In genomic region chr17:35544680-35545079, GRCm38 (mm10) we compare ENCODE assay signal across 10 mouse cellular contexts. TPM values are rescaled to one million over a fixed set of nuclear protein-coding genes. Genes with fewer than 3 reads are reported as not detected.
DNase-seq lines count a peak whose midpoint lies in the region; ATAC-seq and TF ChIP-seq lines count a peak whose summit lies in the region.
"Had no signal": no experiment of that assay in that cellular context is flagged by ENCODE, and none has a peak within 500 bp of the region (broad histone marks: within the 10 kb centered on the region; RNA-seq: fewer than 3 reads in every experiment).

No protein-coding gene starts in this region.

- ATAC-seq in erythroblast, adult 5-6 weeks (replicated peaks; ENCODE audit: low FRiP score, poor library complexity, severe bottlenecking) = peak; percentile 70

- no peak overlapping the region for H3K27ac ChIP-seq in bone marrow macrophage, adult 2 months (ENCODE audit: insufficient read depth, low read depth, low read length)
- H3K27ac ChIP-seq in small intestine, adult 2 months (ENCODE audit: insufficient read depth, low read depth, low read length) = no peak overlapping the region
- H3K27ac ChIP-seq: stomach, embryonic 15.5 days had no signal

- WGBS in small intestine, adult 2 months = 30% methylated on average over 6 of the region's 6 CpGs

- TF ChIP-seq CTCF in bone marrow macrophage, adult 2 months (IDR thresholded peaks at IDR 0.05; ENCODE audit: low read depth, low read length) = peak; percentile 95
- TF ChIP-seq CTCF in small intestine, adult 2 months (IDR thresholded peaks at IDR 0.05; ENCODE audit: extremely low read depth, insufficient read length, insufficient replicate concordance, low read depth, low read length) = peak; percentile 90; the same call in 1 of the 2 replicates

- DNase-seq in gastrocnemius, adult 18-20 months (ENCODE audit: low spot score) = peak; percentile 31
- no peak for DNase-seq in gastrocnemius, postnatal 25 days
- DNase-seq in B cell, adult 2 months = peak; percentile 72 to 74
- DNase-seq in kidney, adult 9 months = peak; percentile 68
- peak; percentile 65 for DNase-seq in lung, postnatal 10 days

- 0 out of 2 replicates have a peak, but pooled peaks cover 3% of the 10 kb centered on the region for H3K4me1 ChIP-seq in bone marrow macrophage, adult 2 months (ENCODE audit: control insufficient read depth, insufficient read depth, low read length)
- 0 out of 2 replicates have a peak, but pooled peaks cover 2% of the 10 kb centered on the region for H3K4me1 ChIP-seq in small intestine, adult 2 months (ENCODE audit: control insufficient read depth, insufficient read depth, insufficient read length, low read length)

- no peaks in the 10 kb centered on the region for H3K27me3 ChIP-seq in small intestine, adult 2 months (ENCODE audit: control insufficient read depth, insufficient read depth, low read length)
- H3K27me3 ChIP-seq: stomach, embryonic 15.5 days had no signal

- no peak for TF ChIP-seq POLR2A in bone marrow macrophage, adult 2 months (IDR thresholded peaks at IDR 0.05; ENCODE audit: borderline replicate concordance, low read depth, low read length)
- no peak for TF ChIP-seq POLR2A in small intestine, adult 2 months (IDR thresholded peaks at IDR 0.05; ENCODE audit: low read depth, low read length)

- H3K4me3 ChIP-seq in bone marrow macrophage, adult 2 months (ENCODE audit: insufficient read depth, low read length) = no peak overlapping the region
- no peak overlapping the region for H3K4me3 ChIP-seq in small intestine, adult 2 months (ENCODE audit: low read depth, low read length)
- H3K4me3 ChIP-seq: stomach, embryonic 15.5 days had no signal

- H3K36me3 ChIP-seq in small intestine, adult 2 months (ENCODE audit: control insufficient read depth, insufficient read depth, low read length) = no peaks in the 10 kb centered on the region
- H3K36me3 ChIP-seq: stomach, embryonic 15.5 days had no signal

RNA-seq across cellular contexts. Expression of gene Cdsn, which starts 7.2 kb away (rescaled TPM):
- under 1 TPM; 0.09 to 0.69 TPM for total RNA-seq in gastrocnemius, adult 18-20 months (2021)
- under 1 TPM in 1 of 2 experiments, not detected in 1; 0.91 TPM for total RNA-seq in gastrocnemius, postnatal 25 days (2021)
- polyA plus RNA-seq in bone marrow macrophage, adult 2 months (2012; ENCODE audit: insufficient read depth, insufficient read length, missing spikeins) = 0.27 and 0.40 TPM in 2 replicates
- not detected in 2 replicates for total RNA-seq in erythroblast, adult 5-6 weeks (2015; ENCODE audit: low replicate concordance)
- not detected in 2 replicates for total RNA-seq in erythroblast, adult 5-6 weeks (2017; ENCODE audit: low replicate concordance)
- polyA plus RNA-seq in small intestine, adult 2 months (2012; rRNA removed) = 0.08 and 0.39 TPM in 2 replicates

RNA-seq across cellular contexts. Expression of gene Psors1c2, which starts 11.7 kb away (rescaled TPM):
- total RNA-seq in gastrocnemius, adult 18-20 months (2021) = not detected
- not detected for total RNA-seq in gastrocnemius, postnatal 25 days (2021)
- polyA plus RNA-seq in bone marrow macrophage, adult 2 months (2012; ENCODE audit: insufficient read depth, insufficient read length, missing spikeins) = not detected in 2 replicates
- total RNA-seq in erythroblast, adult 5-6 weeks (2015; ENCODE audit: low replicate concordance) = 1.3 TPM in 1 of 2 replicates, not detected in the other
- total RNA-seq in erythroblast, adult 5-6 weeks (2017; ENCODE audit: low replicate concordance) = not detected in 2 replicates
- polyA plus RNA-seq in small intestine, adult 2 months (2012; rRNA removed) = 0.15 and 0.37 TPM in 2 replicates

RNA-seq across cellular contexts. Expression of gene 2300002M23Rik, which starts 22.6 kb away (rescaled TPM):
- not detected for total RNA-seq in gastrocnemius, adult 18-20 months (2021)
- total RNA-seq in gastrocnemius, postnatal 25 days (2021) = not detected
- not detected in 2 replicates for polyA plus RNA-seq in bone marrow macrophage, adult 2 months (2012; ENCODE audit: insufficient read depth, insufficient read length, missing spikeins)
- total RNA-seq in erythroblast, adult 5-6 weeks (2015; ENCODE audit: low replicate concordance) = not detected in 2 replicates
- total RNA-seq in erythroblast, adult 5-6 weeks (2017; ENCODE audit: low replicate concordance) = not detected in 2 replicates
- polyA plus RNA-seq in small intestine, adult 2 months (2012; rRNA removed) = not detected in 2 replicates
- total RNA-seq: left cerebral cortex, adult 8-10 months had no signal

RNA-seq across cellular contexts. Expression of gene Cchcr1, which starts 27.8 kb away (rescaled TPM):
- total RNA-seq in gastrocnemius, adult 18-20 months (2021) = 1 to 10 TPM; 1.3 to 2.1 TPM
- 1 to 10 TPM; 2.5 to 2.7 TPM for total RNA-seq in gastrocnemius, postnatal 25 days (2021)
- polyA plus RNA-seq in bone marrow macrophage, adult 2 months (2012; ENCODE audit: insufficient read depth, insufficient read length, missing spikeins) = 9.8 and 12.6 TPM in 2 replicates
- 4.2 and 9.4 TPM in 2 replicates for total RNA-seq in erythroblast, adult 5-6 weeks (2015; ENCODE audit: low replicate concordance)
- 25.9 and 66.8 TPM in 2 replicates for total RNA-seq in erythroblast, adult 5-6 weeks (2017; ENCODE audit: low replicate concordance)
- 3.2 and 3.5 TPM in 2 replicates for polyA plus RNA-seq in small intestine, adult 2 months (2012; rRNA removed)

RNA-seq across cellular contexts. Expression of gene Tcf19, which starts 28.1 kb away (rescaled TPM):
- total RNA-seq in gastrocnemius, adult 18-20 months (2021) = under 1 TPM; 0.66 TPM
- total RNA-seq in gastrocnemius, postnatal 25 days (2021) = 1 to 10 TPM; 1.5 to 2.9 TPM
- 19.5 and 22.6 TPM in 2 replicates for polyA plus RNA-seq in bone marrow macrophage, adult 2 months (2012; ENCODE audit: insufficient read depth, insufficient read length, missing spikeins)
- 18.4 and 30.3 TPM in 2 replicates for total RNA-seq in erythroblast, adult 5-6 weeks (2015; ENCODE audit: low replicate concordance)
- total RNA-seq in erythroblast, adult 5-6 weeks (2017; ENCODE audit: low replicate concordance) = 18.8 and 19.0 TPM in 2 replicates
- polyA plus RNA-seq in small intestine, adult 2 months (2012; rRNA removed) = 7.3 and 8.1 TPM in 2 replicates
